Mouse (Mus musculus) embryonic facial prominence, embryonic 10.5 days (tissue): ENCODE data around the gene F11. TPM values are rescaled to one million over a fixed set of nuclear protein-coding genes. Genes with fewer than 3 reads are reported as not detected.
A peak's percentile ranks its signal among the peaks of the same experiment; 100 is the strongest.

Source experiments
- DNase-seq: peaks from one replicate; pipeline ENCODE4 v3.0.0-alpha.2; 2017; ENCODE audit warnings: low spot score
- H3K27ac ChIP-seq: fragments of 300-500 bp; sonication (generic); replicated peaks from 2 replicates; pipeline ENCODE4 v1.5.1; 2016; ENCODE audit warnings: mild to moderate bottlenecking
- H3K27me3 ChIP-seq: fragments of 300-500 bp; sonication (generic); replicated peaks from 2 replicates; pipeline ENCODE4 v1.6.1; 2016; ENCODE audit warnings: low read depth, mild to moderate bottlenecking; ENCODE audit not compliant: poor library complexity, severe bottlenecking
- H3K36me3 ChIP-seq: fragments of 300-500 bp; sonication (generic); replicated peaks from 2 replicates; pipeline ENCODE4 v1.6.1; 2016; ENCODE audit warnings: mild to moderate bottlenecking, moderate library complexity
- H3K4me1 ChIP-seq: fragments of 300-500 bp; sonication (generic); 2 replicates; pipeline ENCODE4 v1.6.1; 2016
- H3K4me3 ChIP-seq: fragments of 300-500 bp; sonication (generic); 2 replicates; pipeline ENCODE4 v1.5.1; 2016; ENCODE audit warnings: mild to moderate bottlenecking, moderate library complexity
- H3K9me3 ChIP-seq: fragments of 300-500 bp; sonication (generic); 2 replicates; pipeline ENCODE4 v1.6.1; 2016; ENCODE audit warnings: mild to moderate bottlenecking
- WGBS: fragments of 180-500 bp; shearing (Covaris S2); methylation state at CpG from one replicate; pipeline ENCODE4 v1.1.7; 2016; 5-methylcytosine and 5-hydroxymethylcytosine counted together
- polyA plus RNA-seq: library from polyadenylated mRNA; unstranded; fragments of >200 nt; fragmentation: Nextera tagmentation; extraction: Ambion mirVana; gene quantifications from 2 replicates; pipeline ENCODE4 v1.2.1, GENCODE M21; 2016

F11 gene
- polyA plus RNA-seq, 1 experiment from 2014 or later, result not detected

GRCm38 (mm10) chr8:45236164-45236912 lies 25.5 kb downstream of the F11 start:
- DNase-seq, result peak; percentile 63
- H3K27ac ChIP-seq, result no peak overlapping the region
- peak overlapping the region; percentile 23; the same call in 1 of the 2 replicates for H3K4me3 ChIP-seq
- WGBS, result 25% methylated on average over 14 of the region's 14 CpGs
- H3K4me1 ChIP-seq, result 0 out of 2 replicates have a peak, but pooled peaks cover 4% of the 10 kb centered on the region
- H3K36me3 ChIP-seq, result no peaks in the 10 kb centered on the region
- H3K9me3 ChIP-seq, result no peaks in the 10 kb centered on the region
- H3K27me3 ChIP-seq, result no peaks in the 10 kb centered on the region

GRCm38 (mm10) chr8:45235228-45235627 lies 26.6 kb downstream of the F11 start:
- H3K27ac ChIP-seq, result no peak overlapping the region
- H3K4me1 ChIP-seq, result 0 out of 2 replicates have a peak, but pooled peaks cover 4% of the 10 kb centered on the region
- no peak overlapping the region for H3K4me3 ChIP-seq
- no peaks in the 10 kb centered on the region for H3K9me3 ChIP-seq
- no peaks in the 10 kb centered on the region for H3K36me3 ChIP-seq
- no peaks in the 10 kb centered on the region for H3K27me3 ChIP-seq
- 87% methylated on average over 6 of the region's 6 CpGs for WGBS
- DNase-seq, result no peak

GRCm38 (mm10) chr8:45233256-45233655 lies 28.6 kb downstream of the F11 start:
- no peak overlapping the region for H3K27ac ChIP-seq
- no peak for DNase-seq
- no peaks in the 10 kb centered on the region for H3K36me3 ChIP-seq
- H3K27me3 ChIP-seq, result no peaks in the 10 kb centered on the region
- 0 out of 2 replicates have a peak, but pooled peaks cover 4% of the 10 kb centered on the region for H3K4me1 ChIP-seq
- WGBS, result 64% methylated on average over 3 of the region's 3 CpGs
- no peak overlapping the region for H3K4me3 ChIP-seq
- H3K9me3 ChIP-seq, result no peaks in the 10 kb centered on the region

GRCm38 (mm10) chr8:45202476-45202875 lies 59.4 kb downstream of the F11 start:
- WGBS, result 72% methylated on average over 6 of the region's 6 CpGs
- H3K36me3 ChIP-seq, result no peaks in the 10 kb centered on the region
- no peaks in the 10 kb centered on the region for H3K4me1 ChIP-seq
- DNase-seq, result no peak
- no peak overlapping the region for H3K4me3 ChIP-seq
- H3K27me3 ChIP-seq, result no peaks in the 10 kb centered on the region
- H3K9me3 ChIP-seq, result no peaks in the 10 kb centered on the region
- H3K27ac ChIP-seq, result no peak overlapping the region

GRCm38 (mm10) chr8:45201605-45202004 lies 60.2 kb downstream of the F11 start:
- no peak overlapping the region for H3K4me3 ChIP-seq
- H3K4me1 ChIP-seq, result no peaks in the 10 kb centered on the region
- no peaks in the 10 kb centered on the region for H3K27me3 ChIP-seq
- H3K9me3 ChIP-seq, result no peaks in the 10 kb centered on the region
- DNase-seq, result no peak
- H3K36me3 ChIP-seq, result no peaks in the 10 kb centered on the region
- H3K27ac ChIP-seq, result no peak overlapping the region
- WGBS, result 88% methylated on average over 5 of the region's 5 CpGs

GRCm38 (mm10) chr8:45197294-45197693 lies 64.5 kb downstream of the F11 start:
- H3K9me3 ChIP-seq, result no peaks in the 10 kb centered on the region
- no peak for DNase-seq
- H3K36me3 ChIP-seq, result no peaks in the 10 kb centered on the region
- WGBS, result 90% methylated on average over 5 of the region's 5 CpGs
- H3K27me3 ChIP-seq, result no peaks in the 10 kb centered on the region
- H3K27ac ChIP-seq, result no peak overlapping the region
- no peak overlapping the region for H3K4me3 ChIP-seq
- H3K4me1 ChIP-seq, result no peaks in the 10 kb centered on the region

- Histone ChIP-seq H3K36me3 (no peaks in the 10 kb centered on the region), H3K9me3 (no peaks in the 10 kb centered on the region), H3K27ac (no peak overlapping the region), H3K27me3 (no peaks in the 10 kb centered on the region), H3K4me3 (no peak overlapping the region), H3K4me1 (no peaks in the 10 kb centered on the region)
- DNase-seq, result no peak
- WGBS, result 79% methylated on average over 8 of the region's 8 CpGs
Measured at GRCm38 (mm10) chr8:45195954-45196526, 65.8 kb downstream of the F11 start.

Other genes with a start within 250 kb of the F11 start
- 0.09 TPM in 2 replicates for gene Mtnr1a, start 192.9 kb downstream of the F11 start, polyA plus RNA-seq
- 0.03 TPM in 1 of 2 replicates, not detected in the other for gene Klkb1, start 32.8 kb upstream of the F11 start, polyA plus RNA-seq
- 0.07 TPM in 1 of 2 replicates, not detected in the other for gene Gm45753, start 46.4 kb upstream of the F11 start, polyA plus RNA-seq
- gene Cyp4v3, start 71.2 kb upstream of the F11 start, polyA plus RNA-seq, result 0.52 and 1.3 TPM in 2 replicates
- 13.1 and 13.8 TPM in 2 replicates for gene Fam149a, start 120.3 kb upstream of the F11 start, polyA plus RNA-seq
- gene Tlr3, start 149.0 kb upstream of the F11 start, polyA plus RNA-seq, result 0.70 and 0.80 TPM in 2 replicates
- gene Sorbs2, start 245.8 kb upstream of the F11 start, polyA plus RNA-seq, result 23.8 and 25.2 TPM in 2 replicates